Mouse (Mus musculus): ENCODE data around the gene N4bp2l1.

The N4bp2l1 gene

GRCm38 (mm10) chr5:150599301-150600294 is 2.6 kb upstream of the N4bp2l1 start:
- DNase-seq (ENCODE audit: low read depth, low spot score) = no peak

GRCm38 (mm10) chr5:150598202-150599119 is 1.5 kb upstream of the N4bp2l1 start:
- DNase-seq (ENCODE audit: low read depth, low spot score) = no peak

- DNase-seq (ENCODE audit: low read depth, low spot score) = no peak
Measured at GRCm38 (mm10) chr5:150595366-150596016, 1.5 kb downstream of the N4bp2l1 start.

DNA sequence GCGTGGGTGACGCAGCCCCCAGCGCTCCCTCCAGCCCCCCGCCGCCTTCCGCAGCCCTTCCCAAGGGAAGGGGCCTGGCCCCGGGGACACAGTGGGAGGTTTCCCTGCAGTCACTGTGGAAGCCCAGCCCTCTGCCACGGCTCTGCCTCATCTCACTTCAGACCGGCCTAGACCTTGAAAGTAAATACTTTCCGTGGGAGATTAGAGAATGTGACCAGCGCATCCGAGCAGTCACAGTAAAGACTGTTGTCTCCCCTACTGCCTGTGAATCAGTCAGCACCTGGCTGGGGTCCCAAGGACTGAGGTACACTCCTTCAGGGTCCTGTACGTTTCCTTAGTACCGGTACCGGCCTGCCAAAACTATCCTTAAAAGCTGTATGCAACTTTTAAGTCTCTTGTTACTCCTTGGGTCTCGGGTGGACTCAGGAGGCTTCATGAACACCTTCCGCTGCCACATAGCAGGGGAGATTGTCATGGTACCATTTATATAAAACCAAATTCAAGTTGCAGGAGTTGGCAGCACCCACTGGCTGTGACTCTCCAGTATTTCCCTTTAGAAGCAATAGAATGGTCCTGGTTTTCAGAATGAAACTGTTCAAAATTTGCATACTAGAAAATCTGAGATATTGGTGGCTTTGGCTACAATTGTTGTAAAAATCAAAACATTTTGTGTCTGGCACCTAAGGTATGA is 2.2 kb downstream of the N4bp2l1 start:
- no peak for DNase-seq (ENCODE audit: low read depth, low spot score)

GRCm38 (mm10) chr5:150593756-150594648 is 3.0 kb downstream of the N4bp2l1 start:
- peak; percentile 41 for DNase-seq (ENCODE audit: low read depth, low spot score)

- no peak for DNase-seq (ENCODE audit: low read depth, low spot score)
Measured at GRCm38 (mm10) chr5:150592904-150593755, 3.9 kb downstream of the N4bp2l1 start.

DNA sequence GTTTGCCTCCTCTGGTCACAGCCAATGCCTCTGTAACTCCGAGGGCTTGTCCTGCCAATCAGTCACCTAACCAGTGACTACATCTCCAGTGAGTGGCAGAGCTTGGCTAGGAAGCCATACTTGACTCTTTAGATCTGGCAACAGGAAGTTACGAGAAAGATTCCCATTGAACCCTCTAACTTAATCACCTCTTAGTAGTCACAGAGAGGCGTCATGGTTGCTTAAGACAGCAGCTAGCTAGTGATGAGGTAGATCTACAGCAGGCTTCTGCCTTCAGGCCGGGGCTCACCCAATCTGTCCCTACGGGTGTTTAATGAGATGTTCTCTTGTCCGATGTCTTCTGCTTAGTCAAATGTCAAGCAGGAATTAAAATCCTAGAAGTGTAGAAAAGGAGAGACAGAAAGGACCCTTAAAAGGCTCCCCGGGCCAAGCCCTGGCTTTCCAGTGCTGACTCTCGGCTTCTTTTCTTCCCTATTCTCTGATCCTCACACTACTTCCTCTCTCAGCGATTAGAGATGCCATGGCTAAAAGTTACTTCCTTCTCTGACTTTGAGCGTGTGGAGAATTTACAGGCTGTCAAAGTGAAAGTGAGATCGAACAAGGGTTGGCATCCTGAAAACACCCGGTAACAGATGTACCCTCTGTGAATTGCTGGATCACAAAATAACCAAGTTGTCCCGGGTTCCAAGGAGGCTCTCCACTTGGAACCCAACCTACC is 4.6 kb downstream of the N4bp2l1 start:
- DNase-seq (ENCODE audit: low read depth, low spot score) = no peak

DNA sequence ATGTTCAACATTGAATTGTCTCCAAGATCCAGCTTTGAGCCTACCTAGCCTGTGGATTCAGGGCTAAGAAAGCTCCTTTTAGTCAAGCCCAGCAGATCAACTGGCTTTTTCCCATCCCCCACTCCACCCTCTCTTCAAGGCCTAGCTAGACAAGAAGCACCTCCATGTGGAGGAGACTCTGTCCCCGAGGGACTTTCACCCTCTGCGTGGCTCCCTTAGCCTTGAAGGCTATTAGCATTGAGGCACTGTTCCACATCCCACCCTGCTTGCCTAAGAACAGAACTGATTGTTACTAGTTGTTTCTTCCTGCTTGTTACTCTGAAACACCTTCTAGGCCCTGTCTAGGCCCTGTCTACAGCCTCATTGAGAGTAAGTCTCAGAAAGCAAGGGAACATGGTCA is 7.0 kb downstream of the N4bp2l1 start:
- no peak for DNase-seq (ENCODE audit: low read depth, low spot score)

- DNase-seq (ENCODE audit: low read depth, low spot score) = no peak
Measured at GRCm38 (mm10) chr5:150584337-150584729, 12.7 kb downstream of the N4bp2l1 start.

- DNase-seq (ENCODE audit: low read depth, low spot score) = no peak
Measured at GRCm38 (mm10) chr5:150583622-150584336, 13.2 kb downstream of the N4bp2l1 start.

- no peak for DNase-seq (ENCODE audit: low read depth, low spot score)
Measured at GRCm38 (mm10) chr5:150583181-150583580, 13.8 kb downstream of the N4bp2l1 start.

GRCm38 (mm10) chr5:150581180-150581579 is 15.8 kb downstream of the N4bp2l1 start:
- no peak for DNase-seq (ENCODE audit: low read depth, low spot score)

DNA sequence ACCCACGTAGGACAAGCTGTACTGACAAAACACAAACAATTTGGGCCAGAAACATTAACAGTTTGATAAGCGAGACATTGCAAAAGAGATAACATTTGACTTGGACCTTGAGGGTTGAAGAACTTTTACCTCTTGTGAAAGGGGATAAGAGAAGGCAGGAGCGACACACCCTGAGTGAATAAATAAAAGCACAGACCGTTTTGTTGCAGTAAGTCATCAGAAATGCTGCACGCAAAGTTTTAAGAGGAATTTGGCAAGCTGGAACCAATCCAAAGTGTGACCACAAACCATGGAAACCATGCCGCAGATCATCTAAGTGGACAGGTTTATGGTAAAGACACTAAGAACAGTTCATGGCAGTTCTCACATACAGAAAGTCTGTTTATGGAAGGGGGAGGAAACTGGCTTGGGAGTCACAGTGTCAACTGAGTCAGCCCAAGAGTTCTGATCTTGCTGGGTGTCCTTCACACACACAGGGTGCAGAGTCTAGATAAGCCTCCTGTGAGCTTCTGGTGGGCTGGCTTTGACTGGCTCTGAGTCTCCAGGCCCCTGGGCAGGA is 18.3 kb downstream of the N4bp2l1 start:
- DNase-seq (ENCODE audit: low read depth, low spot score) = no peak

DNA sequence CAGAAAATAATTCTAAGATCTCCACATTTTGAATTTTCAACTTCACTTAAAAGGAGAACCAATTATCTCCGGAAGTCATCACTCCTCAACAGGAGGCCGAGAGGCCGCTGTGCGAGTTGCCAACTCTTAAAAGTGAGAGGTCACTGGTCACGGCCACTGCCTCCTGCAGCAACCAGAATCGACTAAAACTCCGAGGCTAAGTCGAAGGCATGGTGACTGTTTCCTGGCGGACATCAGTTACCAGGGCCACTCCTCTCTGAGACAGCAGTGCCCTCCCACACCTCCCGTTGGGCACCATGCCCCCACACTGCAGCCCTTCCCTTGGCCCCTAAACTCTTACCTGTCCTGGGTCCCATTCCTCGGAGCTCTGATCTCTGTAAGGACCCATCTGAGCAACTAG is 20.2 kb downstream of the N4bp2l1 start:
- DNase-seq (ENCODE audit: low read depth, low spot score) = no peak

DNA sequence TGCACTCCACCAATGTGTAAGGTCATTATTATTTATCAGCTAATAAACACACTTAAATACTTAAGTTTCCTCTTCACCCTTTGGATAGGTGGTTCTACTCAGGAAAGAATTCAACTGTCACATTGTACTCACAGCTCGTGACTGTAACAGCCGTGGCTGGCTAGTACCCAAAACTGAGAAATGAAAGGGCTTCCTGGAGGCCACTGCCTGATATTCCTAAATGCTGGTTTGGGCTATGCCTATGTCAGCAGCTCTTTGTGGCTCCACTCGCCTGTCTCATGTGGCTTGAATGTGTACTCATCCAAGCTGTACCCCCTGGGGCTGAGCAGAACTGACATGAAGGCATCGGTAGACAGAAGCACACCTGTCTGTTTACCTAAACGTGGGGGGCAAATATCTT is 22.1 kb downstream of the N4bp2l1 start:
- no peak for DNase-seq (ENCODE audit: low read depth, low spot score)

DNA sequence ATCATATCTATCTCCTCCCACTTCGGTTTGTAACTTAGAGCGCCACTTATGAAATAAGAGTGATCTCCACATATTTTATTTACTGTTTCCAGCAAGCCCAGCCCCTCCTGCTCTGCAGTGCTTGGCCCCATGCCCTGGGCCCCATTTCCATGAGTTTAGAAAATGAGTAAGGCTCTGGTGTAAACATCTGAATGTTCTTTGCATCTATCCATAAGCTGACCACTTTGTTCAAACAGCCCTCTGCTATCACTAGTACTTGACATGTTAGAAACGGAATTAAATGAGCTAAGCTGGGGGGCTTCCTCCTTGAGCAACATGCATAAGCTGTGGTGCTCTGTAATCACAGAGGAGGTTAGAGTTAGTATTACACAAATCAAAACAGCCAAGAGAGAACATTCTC is 22.6 kb downstream of the N4bp2l1 start:
- no peak for DNase-seq (ENCODE audit: low read depth, low spot score)

GRCm38 (mm10) chr5:150570496-150571219 is 26.3 kb downstream of the N4bp2l1 start:
- DNase-seq (ENCODE audit: low read depth, low spot score) = no peak
